Mouse (Mus musculus): ENCODE results near the gene Zcchc17.

The Zcchc17 gene

DNA sequence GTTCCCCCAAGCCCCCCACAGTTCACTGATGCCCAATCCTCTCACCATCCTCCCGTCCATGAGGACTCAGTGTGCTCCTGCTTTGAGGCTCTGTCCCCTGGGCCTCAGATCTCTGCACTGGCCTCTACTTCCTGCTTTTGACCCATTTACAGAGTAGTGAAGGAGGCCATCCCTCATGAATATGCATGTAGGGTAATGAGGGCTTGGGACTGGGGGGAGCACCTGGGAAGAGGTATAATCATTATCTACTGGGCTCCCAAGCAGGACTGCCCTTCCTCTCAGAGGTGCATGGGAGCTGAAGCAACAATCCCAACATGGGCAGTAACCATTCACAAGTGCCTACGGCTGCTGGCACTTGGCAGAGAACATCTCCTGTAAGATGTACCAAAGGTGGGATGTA, 80.6 kb downstream of the Zcchc17 start, which contains the start of gene Serinc2:
Gene Serinc2, minus strand, starts transcription at position 101 of the 400 bp plus-strand sequence.
- DNase-seq = no peak

DNA sequence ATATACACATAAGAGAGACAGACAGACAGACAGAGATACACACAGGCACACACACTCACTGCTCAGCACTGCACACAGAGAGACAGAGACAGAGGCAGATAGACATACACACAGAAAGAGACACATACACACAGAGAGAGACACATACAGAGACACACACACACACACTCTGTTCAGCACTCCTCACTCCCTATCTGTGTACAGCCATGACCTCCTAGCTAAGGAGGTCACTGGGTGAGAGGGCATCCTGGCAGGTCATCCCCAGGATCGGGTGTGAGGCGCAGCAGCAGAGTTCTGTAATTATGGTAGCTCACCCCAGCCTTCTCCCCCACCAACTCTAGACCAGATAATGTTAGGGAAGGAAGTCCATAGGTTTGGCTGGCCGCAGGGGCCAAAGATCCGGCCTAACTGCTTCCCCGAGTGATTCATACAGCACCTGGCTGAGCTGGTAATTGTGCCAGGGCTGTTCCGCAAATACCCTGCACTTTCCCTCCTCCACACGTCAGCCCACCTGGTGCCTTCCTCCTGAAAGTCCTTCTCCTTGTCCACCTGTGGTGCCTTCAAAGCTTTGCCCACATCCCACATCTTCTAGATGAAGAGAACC, 83.1 kb downstream of the Zcchc17 start:
- DNase-seq = no peak

DNA sequence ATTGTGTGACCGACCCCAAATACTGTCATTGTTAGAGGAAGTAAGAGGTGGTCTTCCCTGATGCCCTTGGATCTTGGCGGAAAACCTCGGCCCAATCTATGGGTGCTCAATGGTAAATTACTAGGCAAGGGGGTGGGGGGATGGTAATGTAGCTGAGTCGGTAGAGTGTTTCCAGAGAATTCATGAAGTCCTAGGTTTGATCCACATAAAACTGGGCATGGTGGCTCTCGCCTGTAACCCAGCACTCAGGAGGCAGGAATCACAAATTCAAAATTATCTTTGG, 84.0 kb downstream of the Zcchc17 start:
- DNase-seq = no peak

DNA sequence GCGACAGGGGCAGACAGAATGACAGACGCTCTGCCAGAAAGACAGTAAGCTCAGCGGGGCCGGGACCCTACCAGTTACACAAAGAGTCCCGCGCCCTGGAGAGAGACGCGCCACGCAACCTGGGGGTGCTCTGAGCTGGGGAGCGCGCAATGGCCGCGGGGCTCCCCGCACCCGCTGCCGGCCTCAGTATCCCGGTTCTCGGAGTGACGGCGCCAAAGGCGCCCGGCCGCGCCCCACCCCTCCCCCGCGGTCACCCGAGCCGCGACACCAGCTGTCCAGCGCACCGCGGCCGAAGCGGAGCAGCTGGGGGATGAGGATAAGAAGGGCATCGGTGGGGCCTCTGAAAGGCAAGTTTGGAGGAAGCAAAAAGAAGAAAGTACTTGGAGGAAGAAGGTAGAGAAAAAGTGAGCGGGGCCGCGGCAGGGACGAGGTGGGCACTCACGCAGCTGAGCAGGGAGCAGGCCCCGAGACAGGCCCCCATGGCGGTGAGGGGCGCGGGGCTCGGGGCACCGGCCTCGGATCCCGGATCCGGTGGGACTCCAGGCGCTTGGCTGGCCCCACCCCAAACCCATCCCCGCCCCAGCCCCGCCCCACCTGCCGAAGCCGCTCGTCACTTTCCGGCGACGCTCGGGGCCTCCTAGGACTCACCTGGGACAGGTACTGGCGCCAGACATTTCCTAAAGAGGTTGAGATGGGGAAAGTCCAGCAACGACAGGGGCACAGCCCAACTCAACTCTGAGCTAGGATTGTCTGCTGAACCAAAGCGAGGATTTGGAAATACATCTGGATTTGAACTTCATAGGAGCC, 84.5 kb downstream of the Zcchc17 start:
- DNase-seq = peak; percentile 37

DNA sequence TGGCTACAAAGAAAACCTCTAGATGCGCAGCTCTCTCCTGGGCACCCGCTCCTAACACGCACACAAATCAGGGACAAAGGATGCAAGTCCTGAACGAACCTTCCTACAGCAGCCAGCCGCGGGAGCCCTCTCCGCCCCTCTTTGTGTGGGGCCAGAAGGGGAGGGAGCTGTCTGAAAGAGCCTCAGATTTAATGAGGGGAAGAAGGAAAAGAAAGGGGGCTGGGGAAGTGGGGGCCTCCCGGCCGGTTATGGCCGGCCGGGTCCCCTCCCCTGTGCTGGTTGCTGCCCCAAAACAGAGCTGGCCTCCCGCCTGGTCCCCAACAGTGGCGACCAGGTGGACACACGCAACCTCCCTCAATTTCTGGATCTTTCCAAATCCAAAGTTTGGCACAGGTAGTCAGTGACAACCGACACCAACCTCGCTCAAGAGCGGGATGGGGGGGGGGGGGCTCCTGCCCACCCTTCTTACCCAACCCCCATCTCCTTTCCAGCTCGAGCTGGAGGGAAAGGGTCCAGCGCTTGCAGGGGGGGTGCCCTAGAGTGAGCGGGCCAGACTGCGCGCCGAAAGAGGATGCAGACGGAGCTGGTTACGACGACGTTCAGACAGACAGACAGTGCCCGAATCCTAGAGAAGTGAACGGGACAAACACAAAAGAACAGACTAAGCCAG, 85.3 kb downstream of the Zcchc17 start:
- DNase-seq = no peak

DNA sequence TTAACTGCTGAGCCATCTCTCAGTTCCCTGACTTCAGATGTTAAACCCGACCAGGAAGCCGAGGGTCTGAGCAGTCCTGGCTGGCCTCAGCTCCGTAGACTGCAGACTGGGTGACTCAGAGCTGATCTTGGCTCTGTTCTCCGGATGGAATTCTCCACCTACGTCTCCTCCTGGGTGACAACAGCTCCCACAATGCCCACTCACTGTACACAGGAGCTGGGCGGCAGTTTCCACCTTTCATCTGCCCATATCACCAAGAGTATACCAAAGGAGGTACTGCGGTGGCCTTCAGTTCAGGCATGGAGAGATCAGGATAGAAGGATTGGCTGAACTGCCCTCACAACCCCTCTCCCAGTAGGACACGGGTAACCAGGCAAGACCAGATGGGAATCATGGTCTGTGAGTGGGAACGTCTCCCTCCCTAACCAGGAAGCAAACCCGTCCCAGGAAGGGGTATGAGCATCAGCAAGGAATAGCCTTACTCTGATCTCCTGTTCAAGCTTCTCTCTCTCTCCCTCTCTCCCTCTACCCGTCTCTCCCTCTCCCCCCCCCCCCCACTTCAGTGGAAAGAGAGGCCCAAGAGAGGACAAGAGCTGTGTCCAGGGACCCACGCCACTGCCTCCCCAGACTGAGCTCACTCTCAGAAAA, 85.9 kb downstream of the Zcchc17 start:
- DNase-seq = no peak

DNA sequence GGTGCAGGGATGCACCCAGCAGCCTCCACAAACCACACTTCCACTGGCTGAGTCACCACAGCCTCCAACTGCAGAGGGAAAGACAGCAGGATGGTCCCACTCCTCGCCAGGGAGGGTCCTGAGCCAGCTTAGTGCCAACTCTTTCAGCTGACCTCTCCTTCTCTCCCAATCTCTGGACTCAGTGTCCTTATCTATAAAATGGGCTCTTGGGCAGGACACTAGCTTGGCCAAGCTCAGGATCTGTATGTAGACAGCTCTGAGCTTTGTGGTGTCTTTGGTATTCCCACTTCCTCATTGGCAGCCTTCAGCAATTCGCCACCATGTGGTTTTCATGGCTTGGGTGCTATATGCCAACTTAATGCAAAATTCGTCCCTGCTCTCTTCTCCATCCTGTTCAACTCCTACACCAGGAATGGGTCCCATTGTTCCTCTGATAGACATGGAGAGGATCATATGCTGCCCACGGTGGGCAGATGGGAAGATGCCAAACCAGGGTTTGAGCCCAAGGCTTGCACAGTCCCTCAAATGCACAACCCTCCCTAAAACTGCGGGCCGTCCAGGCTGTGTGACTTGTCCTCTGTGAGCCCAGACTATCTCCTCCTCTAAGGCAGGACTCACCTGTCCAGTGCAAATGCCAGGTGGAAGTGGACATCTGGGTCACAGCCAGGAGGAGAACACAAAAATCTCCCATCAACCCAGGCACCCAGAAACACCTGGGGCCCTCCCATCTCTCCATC, 89.0 kb downstream of the Zcchc17 start:
- no peak for DNase-seq

DNA sequence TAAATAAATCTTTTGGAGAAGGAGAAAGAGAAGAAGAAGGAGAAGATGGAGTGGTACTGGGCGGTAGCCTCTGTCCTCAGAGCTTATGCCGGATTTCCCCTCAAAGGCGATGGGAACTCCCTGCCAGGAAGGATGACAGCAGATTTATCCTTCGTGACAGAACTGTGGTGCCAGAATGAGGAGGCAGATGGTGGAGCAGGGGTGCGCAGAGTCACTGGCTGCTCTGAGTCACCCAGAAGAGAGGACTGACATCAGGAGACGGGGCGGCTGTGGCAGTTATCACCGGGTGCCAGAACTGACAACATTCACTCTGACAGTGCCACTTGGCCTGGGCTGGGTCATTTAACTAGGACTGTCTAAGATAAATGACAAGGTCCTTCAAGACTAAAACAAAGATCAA, 89.7 kb downstream of the Zcchc17 start:
- no peak for DNase-seq

DNA sequence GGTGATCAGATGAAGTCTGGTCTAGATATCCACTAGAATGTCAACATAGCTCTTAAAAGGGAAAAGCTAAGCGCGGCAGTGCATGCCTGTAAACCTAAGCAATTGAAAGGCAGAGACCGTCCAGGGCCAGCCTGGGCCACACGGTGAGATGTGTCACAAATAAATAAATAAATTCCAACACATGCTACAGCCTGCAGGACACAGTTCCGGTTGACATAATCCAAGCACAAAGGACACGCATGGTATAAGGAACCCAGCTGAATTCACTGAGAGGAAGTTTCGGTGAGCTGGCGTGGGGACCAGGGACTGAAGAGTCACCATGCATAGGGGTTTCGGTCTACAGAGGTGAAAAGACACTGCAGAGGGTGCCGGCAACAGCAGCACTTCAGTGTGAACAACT, 91.0 kb downstream of the Zcchc17 start:
- DNase-seq = no peak

DNA sequence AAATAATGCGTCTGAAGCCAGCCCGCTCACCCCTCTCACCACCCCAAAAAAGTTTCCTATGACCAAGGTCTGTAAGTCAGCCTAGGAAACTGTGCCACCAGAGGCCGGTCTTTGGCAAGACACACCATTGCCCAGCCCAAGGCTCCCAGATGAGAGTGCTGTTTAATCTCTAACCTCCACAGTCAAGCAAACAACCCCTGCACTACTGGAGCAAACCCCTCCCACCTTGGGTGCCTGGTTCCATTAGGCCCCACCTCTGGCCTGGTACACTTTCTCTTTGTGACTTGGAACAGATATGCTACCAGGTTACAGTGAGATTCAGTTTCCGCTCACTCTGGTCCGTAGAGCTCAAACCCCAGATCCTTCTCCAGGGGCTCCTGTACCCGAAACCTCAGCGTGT, 92.7 kb downstream of the Zcchc17 start:
- peak; percentile 78 for DNase-seq

DNA sequence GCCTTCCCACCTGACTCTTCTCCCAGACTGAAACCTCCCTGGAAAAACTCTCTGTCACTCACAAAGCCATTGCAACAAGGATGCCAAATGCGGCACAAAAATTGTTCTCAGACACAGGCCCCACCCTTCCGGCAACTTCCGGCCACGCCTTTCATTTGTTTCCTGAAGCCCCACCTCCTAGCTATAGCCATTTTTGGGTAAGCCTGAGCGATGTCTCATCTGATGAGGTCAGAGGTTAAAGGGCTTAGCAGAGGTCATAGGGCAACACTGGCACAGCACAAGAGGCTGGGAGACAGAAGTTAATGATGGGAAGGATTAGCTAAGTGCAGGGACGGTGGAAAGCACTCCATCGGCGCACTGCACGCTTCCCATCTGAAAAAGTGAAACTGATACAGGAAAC, 93.1 kb downstream of the Zcchc17 start:
- DNase-seq = no peak

Measured in kidney, adult 11 months (tissue).